Mouse (Mus musculus): Measurements from ENCODE around the gene Mospd2. TPM values are rescaled to one million over a fixed set of nuclear protein-coding genes. Genes with fewer than 3 reads are reported as not detected.

Mospd2 gene
- 10 to 100 TPM; 26.5 to 30.4 TPM for total RNA-seq (2021)
- long read RNA-seq, experiment 1, partial matches to known transcripts, result 2 of 6 reads
- long read RNA-seq, experiment 1, other reads (novel, unspliced or antisense), result 1 of 6 reads
- long read RNA-seq, experiment 2, transcript Mospd2-203 (15 exons, 2,487 nt), result minor isoform, 5 of 12 reads
- long read RNA-seq, experiment 2, transcript Mospd2-201 (15 exons, 2,015 nt), result major isoform, 7 of 12 reads
- long read RNA-seq, experiment 2, partial matches to known transcripts, result 0 of 12 reads
- long read RNA-seq, experiment 2, other reads (novel, unspliced or antisense), result 0 of 12 reads

GRCm38 (mm10) chrX:164980193-164980775, at the start of gene Mospd2, which contains the start of gene Fancb:
TSS of gene Mospd2 (minus strand) at chrX:164980375.
TSS of gene Fancb (plus strand) at chrX:164980592.
- peak; percentile 20 to 57 for DNase-seq (ENCODE audit: low spot score in 2 of 2)

GRCm38 (mm10) chrX:165004779-165005324, 24.7 kb upstream of the Mospd2 start, which contains the start of gene Gm17604:
TSS of gene Gm17604 (minus strand) at chrX:165004829.
- no peak for DNase-seq (ENCODE audit: low spot score in 2 of 2)

GRCm38 (mm10) chrX:165003141-165003540, 23.0 kb upstream of the Mospd2 start:
- DNase-seq (ENCODE audit: low spot score in 2 of 2), result no peak

- no peak for DNase-seq (ENCODE audit: low spot score in 2 of 2)
Measured at GRCm38 (mm10) chrX:164978866-164979265, 1.3 kb downstream of the Mospd2 start.

- DNase-seq (ENCODE audit: low spot score in 2 of 2), result no peak
Measured at GRCm38 (mm10) chrX:164971206-164971605, 9.0 kb downstream of the Mospd2 start.

- DNase-seq (ENCODE audit: low spot score in 2 of 2), result no peak
Measured at GRCm38 (mm10) chrX:164965750-164966448, 14.3 kb downstream of the Mospd2 start.

GRCm38 (mm10) chrX:164952601-164953375, 27.4 kb downstream of the Mospd2 start:
- no peak for DNase-seq (ENCODE audit: low spot score in 2 of 2)

GRCm38 (mm10) chrX:164951858-164952576, 28.2 kb downstream of the Mospd2 start:
- DNase-seq (ENCODE audit: low spot score in 2 of 2), result no peak

- DNase-seq (ENCODE audit: low spot score in 2 of 2), result no peak
Measured at GRCm38 (mm10) chrX:164941540-164941939, 38.6 kb downstream of the Mospd2 start.

- DNase-seq (ENCODE audit: low spot score in 2 of 2), result no peak
Measured at GRCm38 (mm10) chrX:164912993-164913392, 67.2 kb downstream of the Mospd2 start.

GRCm38 (mm10) chrX:164912186-164912585, 68.0 kb downstream of the Mospd2 start:
- DNase-seq (ENCODE audit: low spot score in 2 of 2), result no peak

GRCm38 (mm10) chrX:164901847-164902246, 78.3 kb downstream of the Mospd2 start:
- no peak for DNase-seq (ENCODE audit: low spot score in 2 of 2)

GRCm38 (mm10) chrX:164899805-164900204, 80.4 kb downstream of the Mospd2 start:
- DNase-seq (ENCODE audit: low spot score in 2 of 2), result no peak

GRCm38 (mm10) chrX:164886260-164886659, 93.9 kb downstream of the Mospd2 start:
- no peak for DNase-seq (ENCODE audit: low spot score in 2 of 2)

Other genes with a start within 250 kb of the Mospd2 start
- 1 to 10 TPM; 2.5 to 2.6 TPM for gene Fancb, start 217 bp upstream of the Mospd2 start, total RNA-seq (2021)
- gene Gm17604, start 24.5 kb upstream of the Mospd2 start, total RNA-seq (2021), result not detected

Measured in adrenal gland, postnatal 4 days (tissue).